Mouse (Mus musculus) bone marrow macrophage, adult 2 months (primary cell): ENCODE results near the gene Bbx.

Source experiments
- CTCF ChIP-seq: IDR thresholded peaks from 2 replicates; pipeline ENCODE4 v1.5.1; 2012; ENCODE audit warnings: low read depth, mild to moderate bottlenecking, low read length, moderate library complexity
- POLR2A ChIP-seq: IDR thresholded peaks from 2 replicates; pipeline ENCODE4 v1.6.1; 2012; ENCODE audit warnings: mild to moderate bottlenecking, low read depth, low read length, borderline replicate concordance

DNA sequence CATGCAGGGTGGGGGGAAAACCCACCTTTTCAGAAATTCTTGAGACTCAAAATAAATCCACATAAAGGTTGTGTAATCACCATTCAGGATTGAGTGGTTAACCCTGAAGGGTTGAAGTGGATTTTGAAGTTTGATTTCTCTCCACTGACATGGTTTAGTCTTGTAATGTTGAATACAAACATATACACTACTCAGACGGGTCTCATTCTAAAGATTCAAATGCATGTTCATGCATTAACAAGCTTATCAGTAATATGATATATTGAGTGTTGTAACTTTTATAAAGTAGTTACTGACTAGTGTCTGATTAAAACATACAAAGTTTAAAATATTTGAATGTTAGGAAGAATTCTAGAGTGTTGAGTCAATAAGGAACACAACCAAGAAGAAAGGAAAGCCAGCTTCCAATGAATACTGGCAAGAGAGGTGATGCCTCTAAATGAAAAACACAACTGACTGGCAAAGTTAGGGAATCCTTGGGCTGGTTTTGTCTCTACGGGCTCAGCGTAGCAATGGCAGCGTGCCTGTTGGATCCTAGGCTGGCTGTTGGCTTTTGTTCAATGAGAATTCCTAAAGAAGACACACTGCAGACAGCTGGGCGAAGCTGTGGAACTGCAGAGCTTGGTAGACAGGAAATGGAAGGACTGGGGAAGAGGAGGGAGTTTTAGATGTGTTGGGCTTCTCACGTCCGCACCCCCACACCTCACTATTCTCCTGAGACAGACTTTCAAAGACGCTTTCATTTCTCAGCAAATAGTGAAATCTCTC lies 211.3 kb downstream of the Bbx start:
- TF ChIP-seq CTCF (no peak), POLR2A (no peak)
